Mouse (Mus musculus) layer of hippocampus, adult 9-10 months (tissue): ENCODE measurements around the gene Ahcyl1.
"Not testable (repeated sequence)": the region's sequence is repeated elsewhere in the genome, so short reads cannot be mapped to it uniquely, and the experiment has no call there.

Experiments used
- DNase-seq: peaks from one replicate; pipeline ENCODE4 v3.0.0; 2022; ENCODE audit warnings: low spot score

Ahcyl1 gene

GRCm38 (mm10) chr3:107695948-107696881 is at the start of gene Ahcyl1:
Ahcyl1 (minus strand) TSS chr3:107696560.
- peak; percentile 99 for DNase-seq

GRCm38 (mm10) chr3:107746026-107746425 is 49.7 kb upstream of the Ahcyl1 start:
- DNase-seq = no peak

GRCm38 (mm10) chr3:107743650-107744049 is 47.3 kb upstream of the Ahcyl1 start:
- DNase-seq = no peak

- no peak for DNase-seq
Measured at GRCm38 (mm10) chr3:107743107-107743506, 46.7 kb upstream of the Ahcyl1 start.

GRCm38 (mm10) chr3:107742071-107742710 is 45.8 kb upstream of the Ahcyl1 start:
- DNase-seq = no peak

GRCm38 (mm10) chr3:107741387-107741786 is 45.0 kb upstream of the Ahcyl1 start:
- DNase-seq = no peak

- no peak for DNase-seq
Measured at GRCm38 (mm10) chr3:107740578-107741207, 44.3 kb upstream of the Ahcyl1 start.

- no peak for DNase-seq
Measured at GRCm38 (mm10) chr3:107739966-107740365, 43.6 kb upstream of the Ahcyl1 start.

DNA sequence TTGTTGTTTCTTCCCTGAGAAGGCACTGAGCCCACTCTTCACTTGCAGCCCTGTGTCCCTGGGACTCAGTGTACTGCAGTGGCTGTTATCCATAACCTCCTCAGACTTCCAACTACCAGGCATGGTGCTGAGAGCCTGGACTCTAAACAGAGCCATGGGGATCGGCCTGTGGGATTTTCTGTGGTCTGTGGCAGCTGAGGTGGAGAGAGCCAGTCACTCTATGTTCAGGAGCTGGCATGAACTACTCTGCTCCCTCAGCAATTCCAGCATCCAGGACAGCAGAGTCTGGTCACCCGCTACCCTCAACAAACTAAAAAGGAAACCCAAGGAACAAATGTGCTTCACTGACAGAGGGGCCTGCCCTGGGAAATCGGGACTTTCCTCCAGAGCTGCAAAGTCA is 43.1 kb upstream of the Ahcyl1 start:
- DNase-seq = no peak

- DNase-seq = no peak
Measured at GRCm38 (mm10) chr3:107738620-107739019, 42.3 kb upstream of the Ahcyl1 start.

GRCm38 (mm10) chr3:107737609-107738190 is 41.3 kb upstream of the Ahcyl1 start:
- no peak for DNase-seq

- not testable (repeated sequence) for DNase-seq
Measured at GRCm38 (mm10) chr3:107735620-107736019, 39.3 kb upstream of the Ahcyl1 start.

GRCm38 (mm10) chr3:107733329-107733728 is 37.0 kb upstream of the Ahcyl1 start:
- no peak for DNase-seq

DNA sequence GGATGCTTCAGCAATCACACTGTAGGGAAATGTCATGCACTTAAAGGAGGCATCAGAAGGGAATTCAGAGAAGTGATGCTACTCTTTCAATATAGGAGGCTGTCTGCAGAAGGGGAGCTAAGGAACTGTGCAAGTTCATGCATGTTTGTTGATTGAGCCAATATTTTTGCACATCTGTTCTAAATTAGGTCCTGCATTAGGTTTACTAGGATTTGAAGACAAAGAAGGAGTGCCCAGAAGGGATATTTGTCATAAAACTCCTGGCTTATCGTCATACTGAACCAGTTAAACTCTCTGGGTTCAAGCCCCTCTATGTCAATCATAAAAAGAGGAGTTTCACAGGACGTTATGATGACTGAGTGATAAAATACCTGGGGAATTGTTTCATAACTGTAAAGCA is 33.9 kb upstream of the Ahcyl1 start:
- DNase-seq = no peak

DNA sequence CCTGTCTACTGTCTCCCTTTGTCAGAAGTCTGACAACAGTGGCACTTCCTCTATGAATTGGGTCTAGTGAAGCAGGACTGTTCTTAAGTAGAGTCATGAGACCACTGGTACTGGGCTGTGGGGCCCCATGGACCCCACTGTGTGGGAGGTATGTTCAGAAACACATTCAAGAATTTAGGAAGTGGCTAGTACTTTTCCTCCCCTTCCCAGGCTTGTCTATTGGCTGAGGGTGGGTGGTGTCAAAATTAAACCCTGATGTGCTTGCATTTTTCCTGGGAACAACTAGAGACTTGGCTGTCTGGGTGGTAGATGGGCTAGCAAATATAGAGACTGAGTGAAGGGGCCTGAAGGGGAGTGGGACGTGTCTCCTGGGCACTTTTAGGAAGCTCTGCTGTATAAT is 32.1 kb upstream of the Ahcyl1 start:
- no peak for DNase-seq

GRCm38 (mm10) chr3:107715971-107716370 is 19.6 kb upstream of the Ahcyl1 start:
- DNase-seq = no peak

- DNase-seq = no peak
Measured at GRCm38 (mm10) chr3:107714276-107714933, 18.0 kb upstream of the Ahcyl1 start.

DNA sequence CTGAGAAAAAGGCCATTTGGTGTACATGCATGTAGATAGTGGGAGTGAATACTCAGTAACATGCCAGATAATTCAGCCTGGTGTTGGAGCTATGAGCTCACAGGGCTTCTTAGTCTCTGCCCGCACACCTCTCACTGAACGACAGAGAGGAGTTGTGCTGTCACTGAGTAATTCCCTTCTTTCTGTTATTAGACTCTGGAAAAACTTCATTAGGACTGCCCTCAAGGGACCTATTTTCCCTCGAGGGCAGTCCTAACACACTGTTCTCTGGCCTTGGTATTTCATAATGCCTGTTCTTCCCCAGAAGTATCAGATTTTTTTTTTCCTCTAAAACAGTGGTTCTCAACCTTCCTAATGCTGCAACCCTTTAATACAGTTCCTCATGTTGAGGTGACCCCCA is 15.7 kb upstream of the Ahcyl1 start:
- DNase-seq = no peak

GRCm38 (mm10) chr3:107709156-107709555 is 12.8 kb upstream of the Ahcyl1 start:
- DNase-seq = no peak

DNA sequence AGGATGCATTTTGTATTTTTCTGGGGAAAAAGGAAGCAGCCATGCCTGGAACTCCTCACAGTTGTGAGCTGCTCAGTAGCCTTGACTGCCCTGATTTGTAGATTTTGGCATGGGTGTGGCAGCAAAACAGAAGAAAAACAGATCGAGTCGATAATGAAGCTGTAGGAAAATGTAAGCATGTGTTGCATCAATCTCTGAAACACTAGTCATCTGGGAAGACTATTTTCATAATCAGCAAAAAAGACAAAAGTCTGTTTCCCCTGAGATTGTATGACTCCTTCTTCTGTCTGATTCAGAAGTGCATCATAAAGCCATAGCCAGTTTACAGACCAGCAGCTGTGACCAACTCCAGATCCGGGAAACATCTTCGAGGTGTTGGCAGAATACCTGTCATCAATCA is 10.9 kb upstream of the Ahcyl1 start:
- DNase-seq = no peak

- DNase-seq = no peak
Measured at GRCm38 (mm10) chr3:107706164-107706563, 9.8 kb upstream of the Ahcyl1 start.

DNA sequence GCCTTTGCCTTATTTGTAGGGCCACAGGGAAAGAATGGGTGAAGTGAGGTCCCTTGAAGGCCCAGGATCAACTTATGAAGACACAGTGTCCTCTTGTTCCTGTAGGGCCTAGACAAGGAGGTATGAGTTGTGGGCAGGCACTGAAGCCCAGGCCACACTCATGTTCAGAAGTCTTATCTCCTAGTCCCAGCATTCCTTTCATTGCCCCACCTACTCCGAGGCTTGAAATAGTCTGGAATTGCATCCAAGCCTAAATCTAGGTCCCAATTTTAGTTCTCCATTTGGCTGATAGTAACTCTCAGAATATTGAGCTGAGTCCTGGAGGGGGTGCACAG is 8.0 kb upstream of the Ahcyl1 start:
- DNase-seq = no peak
